Mouse (Mus musculus): ENCODE data around the gene Myo1e. TPM values are rescaled to one million over a fixed set of nuclear protein-coding genes. Genes with fewer than 3 reads are reported as not detected.

Gene Myo1e
- total and polyA plus RNA-seq, 3 experiments, result 3.9 to 11.3 (median 8.5) TPM

DNA sequence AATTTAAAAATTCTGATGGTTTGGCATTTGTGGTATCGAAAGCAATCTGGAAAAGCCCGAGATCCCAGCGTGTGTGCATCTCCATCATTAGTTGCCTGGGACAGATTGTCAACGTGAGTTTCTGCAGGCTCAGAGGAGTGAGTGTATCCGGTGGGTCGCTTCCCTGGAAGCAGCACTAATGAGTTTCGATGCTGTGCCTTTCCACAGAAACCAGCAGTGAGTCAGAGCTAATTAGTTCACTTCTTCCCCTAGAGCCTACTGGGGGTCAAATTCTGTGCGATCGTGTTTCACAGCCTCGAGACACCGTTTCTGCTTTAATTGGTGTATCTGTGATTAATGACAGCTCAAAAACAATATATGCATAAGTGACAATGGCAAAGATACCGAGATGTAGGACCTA lies 25.4 kb upstream of the Myo1e start:
- Histone ChIP-seq H3K4me1 (ENCODE audit: control insufficient read depth, insufficient read depth, low read length) (no peaks in the 10 kb centered on the region), H3K27ac (no peak overlapping the region), H3K79me2 (replicated peaks; ENCODE audit: control insufficient read depth, insufficient read depth, low read length) (no peaks in the 10 kb centered on the region), H3K9ac (ENCODE audit: low read depth, low read length) (no peak overlapping the region), H3K36me3 (ENCODE audit: control insufficient read depth, insufficient read depth, low read length) (no peaks in the 10 kb centered on the region), H3K4me3 (no peak overlapping the region), H3K27me3 (ENCODE audit: control insufficient read depth, insufficient read depth, low read length) (no peaks in the 10 kb centered on the region)
- TF ChIP-seq CTCF (IDR thresholded peaks at IDR 0.05) (no peak), POLR2A (IDR thresholded peaks at IDR 0.05; ENCODE audit: insufficient read depth, low read depth, low read length) (no peak), EP300 (IDR thresholded peaks at IDR 0.05; ENCODE audit: insufficient read depth, low read depth, low read length) (no peak)
- WGBS, result 73% methylated on average over 12 of the region's 12 CpGs
- no peak for DNase-seq
- intact Hi-C loops (cut with DNase I), result no loop called here

DNA sequence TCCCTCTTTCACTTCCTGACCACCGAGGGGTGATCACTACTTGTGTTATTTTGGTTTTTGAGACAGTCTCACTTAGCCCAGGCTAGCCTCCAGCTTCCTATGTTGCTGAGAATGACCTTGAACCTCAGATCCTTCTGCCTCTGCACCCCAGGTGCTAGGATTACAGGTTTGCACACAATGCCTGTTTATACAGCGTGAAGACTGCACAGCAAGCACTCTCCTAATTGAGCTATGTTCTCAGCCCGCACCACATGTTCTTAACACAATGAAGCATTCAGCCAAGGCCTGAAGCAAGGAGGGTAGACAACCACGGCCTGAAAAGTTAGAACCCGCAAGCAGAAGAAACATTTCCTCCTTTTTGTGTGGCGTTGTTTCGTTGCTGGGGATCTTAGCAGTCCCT lies 24.5 kb upstream of the Myo1e start:
- no peaks in the 10 kb centered on the region for H3K36me3 ChIP-seq (ENCODE audit: control insufficient read depth, insufficient read depth, low read length)
- TF ChIP-seq EP300 (IDR thresholded peaks at IDR 0.05; ENCODE audit: insufficient read depth, low read depth, low read length), result no peak
- no peak for TF ChIP-seq POLR2A (IDR thresholded peaks at IDR 0.05; ENCODE audit: insufficient read depth, low read depth, low read length)
- TF ChIP-seq CTCF (IDR thresholded peaks at IDR 0.05), result no peak
- H3K4me3 ChIP-seq, result no peak overlapping the region
- H3K27me3 ChIP-seq (ENCODE audit: control insufficient read depth, insufficient read depth, low read length), result no peaks in the 10 kb centered on the region
- H3K79me2 ChIP-seq (replicated peaks; ENCODE audit: control insufficient read depth, insufficient read depth, low read length), result no peaks in the 10 kb centered on the region
- no peaks in the 10 kb centered on the region for H3K4me1 ChIP-seq (ENCODE audit: control insufficient read depth, insufficient read depth, low read length)
- H3K27ac ChIP-seq, result no peak overlapping the region
- no peak for DNase-seq
- no peak overlapping the region for H3K9ac ChIP-seq (ENCODE audit: low read depth, low read length)
- WGBS, result 70% methylated on average over 7 of the region's 7 CpGs
- intact Hi-C loops (cut with DNase I), result no loop called here

DNA sequence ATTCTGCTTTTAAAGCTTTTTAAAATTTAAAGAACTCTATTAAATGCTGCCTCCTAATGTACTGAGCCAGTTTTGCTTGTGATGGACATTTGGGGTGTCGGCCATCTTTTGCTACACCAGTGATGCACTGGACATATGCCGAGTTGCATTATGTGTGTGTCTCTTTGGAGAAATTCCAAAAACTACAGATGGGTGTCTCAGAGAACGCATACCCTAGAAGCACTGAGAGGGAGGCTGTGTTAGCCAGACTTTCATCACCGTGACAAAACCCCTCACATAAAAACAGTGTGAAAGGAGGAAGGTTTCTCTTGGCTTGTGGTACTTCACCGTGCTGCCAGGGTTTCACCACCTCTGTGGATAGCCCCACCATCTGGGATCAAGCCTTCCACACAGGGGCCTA lies 14.8 kb upstream of the Myo1e start:
- H3K4me1 ChIP-seq (ENCODE audit: control insufficient read depth, insufficient read depth, low read length), result no peaks in the 10 kb centered on the region
- TF ChIP-seq POLR2A (IDR thresholded peaks at IDR 0.05; ENCODE audit: insufficient read depth, low read depth, low read length) (no peak), EP300 (IDR thresholded peaks at IDR 0.05; ENCODE audit: insufficient read depth, low read depth, low read length) (no peak), CTCF (IDR thresholded peaks at IDR 0.05) (no peak)
- intact Hi-C loops (cut with DNase I), result no loop called here
- no peak overlapping the region for H3K27ac ChIP-seq
- H3K79me2 ChIP-seq (replicated peaks; ENCODE audit: control insufficient read depth, insufficient read depth, low read length), result no peaks in the 10 kb centered on the region
- 80% methylated on average over 5 of the region's 5 CpGs for WGBS
- H3K9ac ChIP-seq (ENCODE audit: low read depth, low read length), result no peak overlapping the region
- no peak overlapping the region for H3K4me3 ChIP-seq
- no peak for DNase-seq
- H3K27me3 ChIP-seq (ENCODE audit: control insufficient read depth, insufficient read depth, low read length), result no peaks in the 10 kb centered on the region
- no peaks in the 10 kb centered on the region for H3K36me3 ChIP-seq (ENCODE audit: control insufficient read depth, insufficient read depth, low read length)

DNA sequence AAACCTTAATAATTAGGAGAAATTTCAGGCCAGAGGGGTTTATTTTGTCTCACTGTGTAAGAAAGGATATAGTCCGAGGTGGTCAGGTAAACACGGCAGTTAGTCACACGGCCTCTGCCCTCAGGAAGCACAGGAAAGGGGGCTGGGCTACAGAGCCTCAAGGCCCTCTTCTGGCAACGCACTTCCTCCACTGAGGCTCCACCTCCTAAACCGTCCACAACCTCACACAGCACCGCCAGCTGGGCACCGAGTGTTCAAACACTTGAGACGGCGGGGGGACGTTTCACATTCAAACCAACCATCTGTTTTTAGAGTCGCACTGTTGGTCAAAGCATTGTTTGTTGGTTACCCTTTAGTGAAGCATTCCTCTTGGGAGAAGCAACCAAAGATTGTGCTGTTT lies 12.5 kb upstream of the Myo1e start:
- DNase-seq, result no peak
- Histone ChIP-seq H3K36me3 (ENCODE audit: control insufficient read depth, insufficient read depth, low read length) (no peaks in the 10 kb centered on the region), H3K27ac (no peak overlapping the region), H3K4me3 (no peak overlapping the region), H3K27me3 (ENCODE audit: control insufficient read depth, insufficient read depth, low read length) (no peaks in the 10 kb centered on the region), H3K4me1 (ENCODE audit: control insufficient read depth, insufficient read depth, low read length) (no peaks in the 10 kb centered on the region), H3K79me2 (replicated peaks; ENCODE audit: control insufficient read depth, insufficient read depth, low read length) (no peaks in the 10 kb centered on the region), H3K9ac (ENCODE audit: low read depth, low read length) (no peak overlapping the region)
- intact Hi-C loops (cut with DNase I), result no loop called here
- TF ChIP-seq POLR2A (IDR thresholded peaks at IDR 0.05; ENCODE audit: insufficient read depth, low read depth, low read length) (no peak), CTCF (IDR thresholded peaks at IDR 0.05) (no peak), EP300 (IDR thresholded peaks at IDR 0.05; ENCODE audit: insufficient read depth, low read depth, low read length) (no peak)
- WGBS, result 75% methylated on average over 11 of the region's 11 CpGs

DNA sequence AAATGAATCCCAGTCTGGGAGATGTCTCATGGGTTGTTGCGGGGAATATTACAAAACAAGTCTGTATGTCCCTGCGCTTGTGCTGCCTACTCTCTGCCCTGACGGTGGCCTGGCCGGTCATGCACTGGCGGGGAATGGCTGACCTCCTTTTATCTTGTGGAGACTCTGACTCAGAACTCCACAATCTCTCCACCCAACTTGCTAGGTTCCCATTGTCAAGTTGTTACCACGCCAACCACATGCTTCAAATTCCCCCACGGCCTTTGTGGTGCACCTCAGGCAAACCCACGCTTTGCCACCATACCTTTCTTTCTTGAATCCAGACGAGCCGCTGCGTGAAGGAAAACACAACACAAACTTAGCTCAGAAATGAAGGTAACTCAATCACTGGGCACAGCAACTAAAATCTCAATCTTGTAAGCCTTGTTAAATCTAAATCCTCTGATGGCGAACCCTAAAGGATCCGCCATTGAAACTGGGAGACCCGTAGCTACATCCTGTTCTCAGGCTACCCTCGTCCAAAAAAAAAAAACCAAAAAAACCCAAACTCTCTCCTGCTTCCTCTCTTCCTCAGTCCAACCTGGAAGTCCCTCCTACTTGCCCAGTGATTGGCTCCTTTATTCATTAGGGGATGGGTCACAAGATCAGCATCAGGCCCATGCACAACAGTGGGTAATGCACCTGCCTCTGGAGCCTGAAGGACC lies 10.0 kb upstream of the Myo1e start:
- 67% methylated on average over 15 of the region's 15 CpGs for WGBS
- intact Hi-C loops (cut with DNase I), result no loop called here
- TF ChIP-seq EP300 (IDR thresholded peaks at IDR 0.05; ENCODE audit: insufficient read depth, low read depth, low read length) (no peak), CTCF (IDR thresholded peaks at IDR 0.05) (no peak), POLR2A (IDR thresholded peaks at IDR 0.05; ENCODE audit: insufficient read depth, low read depth, low read length) (no peak)
- no peak for DNase-seq
- H3K4me3 ChIP-seq, result no peak overlapping the region
- no peaks in the 10 kb centered on the region for H3K27me3 ChIP-seq (ENCODE audit: control insufficient read depth, insufficient read depth, low read length)
- H3K27ac ChIP-seq, result no peak overlapping the region
- H3K9ac ChIP-seq (ENCODE audit: low read depth, low read length), result no peak overlapping the region
- no peaks in the 10 kb centered on the region for H3K36me3 ChIP-seq (ENCODE audit: control insufficient read depth, insufficient read depth, low read length)
- H3K4me1 ChIP-seq (ENCODE audit: control insufficient read depth, insufficient read depth, low read length), result no peaks in the 10 kb centered on the region
- H3K79me2 ChIP-seq (replicated peaks; ENCODE audit: control insufficient read depth, insufficient read depth, low read length), result no peaks in the 10 kb centered on the region

DNA sequence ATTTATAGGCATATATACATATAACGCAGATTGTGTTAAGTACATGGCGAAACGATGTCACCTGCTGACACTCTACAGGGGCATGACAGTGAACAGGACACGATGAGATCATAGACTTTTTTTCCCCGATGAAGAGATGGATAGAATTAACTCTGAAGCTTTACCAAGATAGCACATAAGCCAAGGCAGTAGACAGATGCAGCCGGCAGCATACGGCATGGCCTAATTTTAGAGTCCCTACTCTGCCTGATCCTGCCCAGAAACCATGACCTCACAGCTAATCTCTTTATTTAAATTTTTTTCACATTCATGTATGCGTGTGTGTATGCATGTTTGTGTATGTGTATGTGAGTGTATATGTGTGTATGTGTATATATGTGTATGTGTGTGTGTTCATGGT lies 9.2 kb upstream of the Myo1e start:
- Histone ChIP-seq H3K27ac (no peak overlapping the region), H3K9ac (ENCODE audit: low read depth, low read length) (no peak overlapping the region), H3K36me3 (ENCODE audit: control insufficient read depth, insufficient read depth, low read length) (no peaks in the 10 kb centered on the region), H3K27me3 (ENCODE audit: control insufficient read depth, insufficient read depth, low read length) (no peaks in the 10 kb centered on the region), H3K4me3 (no peak overlapping the region), H3K79me2 (replicated peaks; ENCODE audit: control insufficient read depth, insufficient read depth, low read length) (no peaks in the 10 kb centered on the region), H3K4me1 (ENCODE audit: control insufficient read depth, insufficient read depth, low read length) (no peaks in the 10 kb centered on the region)
- intact Hi-C loops (cut with DNase I), result no loop called here
- TF ChIP-seq POLR2A (IDR thresholded peaks at IDR 0.05; ENCODE audit: insufficient read depth, low read depth, low read length) (no peak), CTCF (IDR thresholded peaks at IDR 0.05) (no peak), EP300 (IDR thresholded peaks at IDR 0.05; ENCODE audit: insufficient read depth, low read depth, low read length) (no peak)
- DNase-seq, result no peak
- WGBS, result 67% methylated on average over 8 of the region's 8 CpGs
